Mouse (Mus musculus) olfactory bulb, adult 2 months (tissue): ENCODE measurements around the gene Mbd5. TPM values are rescaled to one million over a fixed set of nuclear protein-coding genes. Genes with fewer than 3 reads are reported as not detected.
"Not testable (repeated sequence)": the region's sequence is repeated elsewhere in the genome, so short reads cannot be mapped to it uniquely, and the experiment has no call there.

Source experiments
- H3K27ac ChIP-seq: fragments of 200-500 bp; 2 replicates; pipeline ENCODE4 v1.5.1; 2012; ENCODE audit warnings: low read depth, low read length; ENCODE audit not compliant: insufficient read depth
- H3K4me1 ChIP-seq: fragments of 200-500 bp; 2 replicates; pipeline ENCODE4 v1.6.1; 2012; ENCODE audit warnings: low read length; ENCODE audit not compliant: control insufficient read depth, insufficient read depth
- H3K4me3 ChIP-seq: fragments of 200-500 bp; 2 replicates; pipeline ENCODE4 v1.5.1; 2012; ENCODE audit warnings: mild to moderate bottlenecking, low read depth, low read length, moderate library complexity; ENCODE audit not compliant: insufficient read depth
- CTCF ChIP-seq: fragments of 200-500 bp; IDR thresholded peaks from 2 replicates; pipeline ENCODE4 v1.5.1; 2012; ENCODE audit warnings: low read depth, mild to moderate bottlenecking, low read length, moderate library complexity; ENCODE audit not compliant: insufficient read depth
- POLR2A ChIP-seq: fragments of 200-500 bp; IDR thresholded peaks from 2 replicates; pipeline ENCODE4 v1.6.1; 2012; ENCODE audit warnings: mild to moderate bottlenecking, low read depth, low read length, moderate library complexity; ENCODE audit not compliant: insufficient read depth
- WGBS: fragments of 180-500 bp; shearing (Covaris S2); methylation state at CpG from one replicate; pipeline ENCODE4 v1.1.7; 2018; 5-methylcytosine and 5-hydroxymethylcytosine counted together
- polyA plus RNA-seq: library from polyadenylated mRNA; stranded (reverse); fragments of >200 nt; gene quantifications from 2 replicates; pipeline ENCODE4 v1.2.4, GENCODE M21; 2012; ENCODE audit warnings: low replicate concordance; ENCODE audit not compliant: missing spikeins, insufficient read depth, insufficient read length

Gene Mbd5
- polyA plus RNA-seq, 1 experiment = not detected

- WGBS = 76% methylated on average over 1 of the region's 1 CpGs
- Histone ChIP-seq H3K4me1 (no peaks in the 10 kb centered on the region), H3K27ac (no peak overlapping the region), H3K4me3 (no peak overlapping the region)
- no peak for TF ChIP-seq POLR2A
- TF ChIP-seq CTCF = no peak
Observed at GRCm38 (mm10) chr2:49153649-49154048, 204.3 kb downstream of the Mbd5 start.

GRCm38 (mm10) chr2:49160232-49160947, 211.1 kb downstream of the Mbd5 start:
- no peak overlapping the region for H3K27ac ChIP-seq
- WGBS = 84% methylated on average over 5 of the region's 5 CpGs
- no peak overlapping the region for H3K4me3 ChIP-seq
- H3K4me1 ChIP-seq = no peaks in the 10 kb centered on the region
- TF ChIP-seq CTCF (no peak), POLR2A (no peak)

DNA sequence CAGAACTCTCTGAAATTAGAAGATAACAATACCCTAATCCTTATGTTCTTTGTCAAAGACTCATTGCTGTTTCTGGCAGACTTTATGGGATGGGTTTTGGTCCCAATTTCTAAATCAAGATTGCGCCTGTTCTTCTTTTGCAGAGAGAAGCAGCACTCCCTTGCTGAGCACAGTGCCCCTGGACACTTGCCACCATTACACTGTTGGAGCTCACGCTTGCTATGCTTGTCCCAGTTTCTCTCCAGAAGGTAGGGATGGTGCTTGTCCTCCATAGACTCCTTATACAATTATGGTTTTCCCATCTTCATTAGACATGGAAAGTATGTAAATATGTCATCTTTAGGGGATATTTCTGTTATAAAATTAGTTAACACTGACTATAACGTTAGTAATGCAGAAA, 220.5 kb downstream of the Mbd5 start:
- H3K4me1 ChIP-seq = no peaks in the 10 kb centered on the region
- 89% methylated on average over 3 of the region's 3 CpGs for WGBS
- TF ChIP-seq CTCF = no peak
- TF ChIP-seq POLR2A = no peak
- no peak overlapping the region for H3K4me3 ChIP-seq
- H3K27ac ChIP-seq = no peak overlapping the region

DNA sequence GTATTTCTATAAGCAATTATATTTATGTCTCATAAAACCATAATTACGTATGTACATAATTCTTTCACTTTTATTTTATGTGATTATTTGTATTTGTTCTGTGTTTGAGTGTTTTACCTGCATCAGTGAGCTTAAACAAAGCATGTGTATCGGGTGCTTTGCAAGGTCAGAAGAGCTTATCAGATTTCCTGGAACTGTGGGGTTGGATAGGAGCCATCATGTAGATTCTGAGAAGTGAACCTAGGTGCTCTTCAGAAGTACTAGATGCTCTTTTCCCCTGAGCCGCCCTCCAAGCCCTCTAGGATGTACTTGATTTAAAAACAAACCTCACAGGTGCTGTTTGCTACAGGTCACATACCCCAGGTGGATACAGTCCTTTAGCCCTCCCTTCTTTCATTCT, 227.7 kb downstream of the Mbd5 start:
- Histone ChIP-seq H3K27ac (no peak overlapping the region), H3K4me1 (no peaks in the 10 kb centered on the region), H3K4me3 (no peak overlapping the region)
- TF ChIP-seq CTCF (no peak), POLR2A (no peak)
- 89% methylated on average over 3 of the region's 3 CpGs for WGBS

DNA sequence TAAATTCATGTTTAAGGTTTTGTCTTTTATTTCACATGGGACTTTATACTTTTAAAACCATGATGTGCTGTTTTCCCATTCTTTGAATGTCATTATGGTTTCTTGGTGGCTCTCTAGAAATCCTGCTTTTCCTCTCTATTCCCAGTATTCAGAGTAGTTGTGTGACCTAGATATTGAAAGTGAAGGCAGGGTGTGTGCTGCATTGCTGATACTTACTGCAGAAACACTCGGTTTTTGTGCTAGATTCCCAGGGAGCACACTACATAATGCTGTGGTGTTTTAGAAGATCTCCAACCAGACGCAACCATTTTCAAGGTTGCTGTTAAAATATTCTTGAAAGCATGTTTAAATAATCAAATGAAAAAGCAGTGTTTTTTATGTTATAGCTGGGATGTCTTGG, 241.7 kb downstream of the Mbd5 start:
- H3K4me1 ChIP-seq = no peaks in the 10 kb centered on the region
- 41% methylated on average over 2 of the region's 2 CpGs for WGBS
- TF ChIP-seq CTCF (no peak), POLR2A (no peak)
- no peak overlapping the region for H3K27ac ChIP-seq
- H3K4me3 ChIP-seq = no peak overlapping the region

GRCm38 (mm10) chr2:49191695-49192094, 242.4 kb downstream of the Mbd5 start:
- H3K27ac ChIP-seq = no peak overlapping the region
- 93% methylated on average over 3 of the region's 3 CpGs for WGBS
- TF ChIP-seq POLR2A (no peak), CTCF (no peak)
- no peaks in the 10 kb centered on the region for H3K4me1 ChIP-seq
- H3K4me3 ChIP-seq = no peak overlapping the region

GRCm38 (mm10) chr2:49204081-49204480, 254.8 kb downstream of the Mbd5 start:
- TF ChIP-seq CTCF (no peak), POLR2A (no peak)
- WGBS = 35% methylated on average over 1 of the region's 1 CpGs
- H3K4me3 ChIP-seq = no peak overlapping the region
- H3K27ac ChIP-seq = no peak overlapping the region
- H3K4me1 ChIP-seq = no peaks in the 10 kb centered on the region

- not testable (repeated sequence) for H3K27ac ChIP-seq, H3K4me1 ChIP-seq, H3K4me3 ChIP-seq
- WGBS = 100% methylated on average over 1 of the region's 1 CpGs
Observed at GRCm38 (mm10) chr2:49205692-49206091, 256.4 kb downstream of the Mbd5 start.

DNA sequence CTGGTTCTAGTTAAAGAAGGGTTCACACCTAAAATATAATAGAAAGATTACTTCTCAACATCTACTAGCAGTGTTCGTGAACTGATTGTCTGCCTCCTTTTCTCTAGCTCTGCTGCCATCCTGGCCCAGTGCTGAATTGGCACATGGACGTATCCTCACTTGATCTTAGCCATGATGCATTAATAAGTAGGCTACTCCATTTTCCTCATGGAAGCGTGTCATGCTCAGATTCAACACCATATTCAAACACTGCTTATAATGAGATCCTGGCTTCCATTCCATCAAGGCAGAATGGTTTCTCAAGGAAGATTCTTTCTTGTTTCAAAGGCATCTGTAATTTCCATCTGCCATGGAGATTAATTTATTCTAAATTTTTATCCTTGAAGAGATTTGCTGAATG, 260.0 kb downstream of the Mbd5 start:
- WGBS = 74% methylated on average over 3 of the region's 3 CpGs
- no peak overlapping the region for H3K4me3 ChIP-seq
- TF ChIP-seq POLR2A (no peak), CTCF (no peak)
- H3K4me1 ChIP-seq = no peaks in the 10 kb centered on the region
- no peak overlapping the region for H3K27ac ChIP-seq

- 86% methylated on average over 1 of the region's 1 CpGs for WGBS
- Histone ChIP-seq H3K27ac (no peak overlapping the region), H3K4me1 (no peaks in the 10 kb centered on the region), H3K4me3 (no peak overlapping the region)
- TF ChIP-seq CTCF (no peak), POLR2A (no peak)
Observed at GRCm38 (mm10) chr2:49210408-49210807, 261.1 kb downstream of the Mbd5 start.
